Mouse (Mus musculus) liver, adult 2 months (tissue): ENCODE measurements around the gene Dnm3. TPM values are rescaled to one million over a fixed set of nuclear protein-coding genes. Genes with fewer than 3 reads are reported as not detected.

Source experiments
- DNase-seq: peaks from one replicate; pipeline ENCODE4 v3.0.0-alpha.2; 2011; ENCODE audit warnings: low read depth, low spot score; ENCODE audit errors: extremely low read depth
- H3K27ac ChIP-seq: fragments of 200-500 bp; replicated peaks from 2 replicates; pipeline ENCODE4 v1.5.1; 2012; ENCODE audit warnings: low read depth, mild to moderate bottlenecking, control low read depth, inconsistent platforms, low read length; ENCODE audit not compliant: insufficient read depth
- H3K27me3 ChIP-seq: fragments of 200-500 bp; 2 replicates; pipeline ENCODE4 v1.6.1; 2012; ENCODE audit warnings: mild to moderate bottlenecking, moderate library complexity, low read length, inconsistent platforms; ENCODE audit not compliant: control insufficient read depth, insufficient read depth
- H3K36me3 ChIP-seq: fragments of 200-500 bp; 2 replicates; pipeline ENCODE4 v1.6.1; 2012; ENCODE audit warnings: low read length, inconsistent platforms; ENCODE audit not compliant: control insufficient read depth, insufficient read depth
- H3K4me1 ChIP-seq: fragments of 200-500 bp; 2 replicates; pipeline ENCODE4 v1.6.1; 2011; ENCODE audit warnings: low read length; ENCODE audit not compliant: control insufficient read depth, insufficient read depth
- H3K4me3 ChIP-seq: fragments of 200-500 bp; 2 replicates; pipeline ENCODE4 v1.5.1; 2011; ENCODE audit warnings: low read depth, mild to moderate bottlenecking, control low read depth, low read length, moderate library complexity; ENCODE audit not compliant: insufficient read depth
- H3K79me2 ChIP-seq: fragments of 200-500 bp; 2 replicates; pipeline ENCODE4 v1.6.1; 2012; ENCODE audit warnings: inconsistent platforms, mild to moderate bottlenecking, low read length, moderate library complexity; ENCODE audit not compliant: control insufficient read depth, insufficient read depth
- H3K9ac ChIP-seq: fragments of 200-500 bp; 2 replicates; pipeline ENCODE4 v1.6.1; 2012; ENCODE audit warnings: low read depth, mild to moderate bottlenecking, control low read depth, inconsistent platforms, low read length
- CTCF ChIP-seq: fragments of 200-500 bp; IDR thresholded peaks from 2 replicates; pipeline ENCODE4 v1.5.1; 2011; ENCODE audit warnings: low read depth, low read length, control low read depth
- POLR2A ChIP-seq: fragments of 200-500 bp; IDR thresholded peaks from 2 replicates; pipeline ENCODE4 v1.6.1; 2011; ENCODE audit warnings: low read length, control low read depth; ENCODE audit not compliant: insufficient read depth; ENCODE audit errors: extremely low read depth
- WGBS: fragments of 180-500 bp; shearing (Covaris S2); methylation state at CpG from one replicate; pipeline ENCODE4 v1.1.7; 2018; 5-methylcytosine and 5-hydroxymethylcytosine counted together
- polyA plus RNA-seq: library from polyadenylated mRNA; depleted of rRNA; stranded (reverse); fragments of >200 nt; gene quantifications from 2 replicates; pipeline ENCODE4 v1.2.3, GENCODE M21; 2012
- total RNA-seq: library from RNA; depleted of rRNA; stranded (reverse); fragments of >200 nt; gene quantifications from 2 replicates; pipeline ENCODE4 v1.2.3, GENCODE M21; 2014

Gene Dnm3
- total and polyA plus RNA-seq, 2 experiments, result 0.46 to 0.60 TPM

DNA sequence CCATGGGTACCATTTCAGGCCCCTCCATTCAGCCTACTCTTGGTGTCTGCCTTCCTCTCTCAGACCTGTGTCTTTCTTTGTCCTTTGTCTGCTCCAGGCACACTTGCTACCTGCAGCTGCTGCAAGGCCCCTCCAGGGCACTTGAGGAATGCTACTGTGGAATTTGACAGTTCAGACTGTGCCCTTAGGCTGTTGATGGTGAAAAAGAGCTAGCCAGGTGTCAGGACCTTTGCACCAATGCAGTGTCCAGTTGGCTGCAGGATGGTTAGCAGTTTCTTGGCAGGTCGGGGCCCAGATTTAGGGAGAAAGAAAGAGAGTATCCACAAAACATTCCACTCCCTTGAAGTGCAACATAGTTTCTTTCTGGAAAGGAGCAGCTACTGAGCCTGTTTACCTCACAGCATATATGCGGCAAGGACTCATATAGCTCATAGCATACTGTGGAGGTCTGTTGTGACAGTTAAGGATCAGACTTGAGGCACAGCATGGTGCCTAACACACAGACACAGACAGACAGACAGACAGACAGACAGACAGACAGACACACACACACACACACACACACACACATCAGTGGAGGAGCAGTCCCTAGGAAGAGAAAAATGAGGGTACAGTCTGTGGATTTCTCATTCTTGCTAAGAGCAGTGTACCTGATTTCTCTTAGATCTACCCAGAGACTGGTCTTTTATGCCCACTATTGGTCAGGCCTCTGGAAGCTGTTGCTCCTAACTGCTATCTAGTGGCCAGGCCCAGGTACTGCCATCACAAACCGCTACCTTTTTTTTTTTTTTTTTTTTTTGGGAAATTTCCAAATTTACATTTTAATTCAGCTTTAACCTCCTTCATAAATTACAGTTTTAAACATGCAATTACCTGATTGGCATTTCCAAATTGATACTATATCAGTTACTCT is 515.1 kb downstream of the Dnm3 start:
- H3K36me3 ChIP-seq, result no peaks in the 10 kb centered on the region
- WGBS, result 50% methylated on average over 3 of the region's 3 CpGs
- DNase-seq, result peak; percentile 47
- H3K27me3 ChIP-seq, result no peaks in the 10 kb centered on the region
- H3K4me3 ChIP-seq, result no peak overlapping the region
- TF ChIP-seq CTCF (peak; percentile 61), POLR2A (no peak)
- no peak overlapping the region for H3K9ac ChIP-seq
- peaks cover 2% of the 10 kb centered on the region; the same call in 1 of the 2 replicates for H3K4me1 ChIP-seq
- no peaks in the 10 kb centered on the region for H3K79me2 ChIP-seq
- no peak overlapping the region for H3K27ac ChIP-seq

GRCm38 (mm10) chr1:161957964-161958950 is 519.6 kb downstream of the Dnm3 start:
- H3K27ac ChIP-seq, result no peak overlapping the region
- 69% methylated on average over 19 of the region's 19 CpGs for WGBS

DNA sequence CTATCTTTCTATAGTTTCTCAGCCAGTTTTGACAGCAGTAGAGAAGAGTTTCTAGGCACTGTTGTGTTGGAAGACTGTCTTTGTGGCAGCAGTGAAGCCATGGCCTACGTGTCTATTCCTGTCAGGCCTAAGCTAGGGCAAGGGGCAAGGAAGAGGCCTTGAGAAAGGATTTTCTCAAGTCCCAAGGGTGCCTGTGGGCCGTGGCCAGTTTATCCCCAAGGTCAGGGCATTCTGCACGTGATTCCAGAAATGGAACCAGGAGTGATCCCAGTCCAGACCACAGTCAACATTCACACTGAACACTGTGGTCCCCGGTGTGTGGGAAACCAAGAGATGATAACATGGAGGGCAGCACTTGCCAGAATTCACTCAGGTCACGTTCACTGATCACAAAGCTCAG is 522.0 kb downstream of the Dnm3 start:
- no peak for DNase-seq
- H3K9ac ChIP-seq, result no peak overlapping the region
- no peak overlapping the region for H3K27ac ChIP-seq
- no peaks in the 10 kb centered on the region for H3K36me3 ChIP-seq
- H3K79me2 ChIP-seq, result no peaks in the 10 kb centered on the region
- H3K4me1 ChIP-seq, result peaks cover 6% of the 10 kb centered on the region; the same call in 1 of the 2 replicates
- no peaks in the 10 kb centered on the region for H3K27me3 ChIP-seq
- 80% methylated on average over 5 of the region's 5 CpGs for WGBS
- TF ChIP-seq CTCF (no peak), POLR2A (no peak)
- no peak overlapping the region for H3K4me3 ChIP-seq

More at GRCm38 (mm10) chr1:161957964-161958950, 519.6 kb downstream of the Dnm3 start:
- Histone ChIP-seq H3K9ac (no peak overlapping the region), H3K27me3 (no peaks in the 10 kb centered on the region), H3K4me1 (peaks cover 3% of the 10 kb centered on the region; the same call in 1 of the 2 replicates), H3K36me3 (no peaks in the 10 kb centered on the region), H3K4me3 (0 out of 2 replicates have a peak overlapping the region, but pooled peaks have one; percentile 18), H3K79me2 (no peaks in the 10 kb centered on the region)
- DNase-seq, result peak; percentile 88
- no peak for TF ChIP-seq CTCF
- no peak for TF ChIP-seq POLR2A

DNA sequence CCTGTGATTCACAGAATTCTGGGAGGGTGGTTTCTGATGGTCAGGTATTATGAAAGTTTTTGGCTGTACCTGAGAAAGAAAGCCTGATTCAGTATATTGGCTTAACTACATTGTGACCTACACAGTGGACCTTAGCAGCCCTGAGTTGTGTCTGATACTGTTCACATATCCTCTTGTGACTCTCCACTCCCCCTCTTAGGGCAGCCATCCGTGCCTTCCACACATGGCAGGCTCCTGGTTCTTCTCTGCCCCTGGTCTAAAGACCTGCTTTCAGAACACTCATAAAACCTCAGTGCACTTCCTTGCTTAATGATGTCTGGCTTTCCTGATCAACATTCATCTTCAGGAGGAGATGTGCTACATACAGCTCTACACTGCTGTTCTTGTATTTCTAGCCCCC is 525.2 kb downstream of the Dnm3 start:
- peaks cover 3% of the 10 kb centered on the region; the same call in 1 of the 2 replicates for H3K4me1 ChIP-seq
- no peak for DNase-seq
- no peaks in the 10 kb centered on the region for H3K79me2 ChIP-seq
- WGBS, result 72% methylated on average over 1 of the region's 1 CpGs
- no peak overlapping the region for H3K4me3 ChIP-seq
- H3K36me3 ChIP-seq, result no peaks in the 10 kb centered on the region
- TF ChIP-seq POLR2A, result no peak
- no peak for TF ChIP-seq CTCF
- H3K9ac ChIP-seq, result no peak overlapping the region
- H3K27me3 ChIP-seq, result no peaks in the 10 kb centered on the region
- no peak overlapping the region for H3K27ac ChIP-seq

GRCm38 (mm10) chr1:161951009-161951779 is 526.6 kb downstream of the Dnm3 start:
- Histone ChIP-seq H3K27ac (no peak overlapping the region), H3K4me1 (peaks cover 3% of the 10 kb centered on the region; the same call in 1 of the 2 replicates), H3K9ac (no peak overlapping the region), H3K79me2 (no peaks in the 10 kb centered on the region), H3K36me3 (no peaks in the 10 kb centered on the region), H3K4me3 (no peak overlapping the region), H3K27me3 (no peaks in the 10 kb centered on the region)
- TF ChIP-seq CTCF (no peak), POLR2A (no peak)
- DNase-seq, result peak; percentile 76
- 47% methylated on average over 5 of the region's 5 CpGs for WGBS
